Mouse (Mus musculus) layer of hippocampus, postnatal 36 days (tissue): ENCODE measurements at regions not wholly inside any gene's neighbourhood (a gene's known extent, or its start where the extent isn't known, plus 50 kb on each side); places are given as distances from the start of the nearest gene placed in this dataset.

Experiments used
- DNase-seq, 2 experiments: peaks; one replicate each; pipeline ENCODE4 v3.0.0; 2022

- no peak for DNase-seq
Measured at GRCm38 (mm10) chr3:144378524-144379225, 173.7 kb upstream of the Lmo4 start.

- no peak for DNase-seq
Measured at GRCm38 (mm10) chr3:144377626-144378523, 172.9 kb upstream of the Lmo4 start.

- no peak for DNase-seq
Measured at GRCm38 (mm10) chr3:144376463-144377402, 171.7 kb upstream of the Lmo4 start.

GRCm38 (mm10) chr3:144375725-144376412, 170.8 kb upstream of the Lmo4 start:
- no peak for DNase-seq

- DNase-seq, result no peak
Measured at GRCm38 (mm10) chr3:144368300-144368699, 163.3 kb upstream of the Lmo4 start.

- no peak for DNase-seq
Measured at GRCm38 (mm10) chr3:144367766-144368116, 162.7 kb upstream of the Lmo4 start.

GRCm38 (mm10) chr3:144366976-144367765, 162.2 kb upstream of the Lmo4 start:
- DNase-seq, result peak; percentile 21 to 26

- no peak for DNase-seq
Measured at GRCm38 (mm10) chr3:144365894-144366293, 160.9 kb upstream of the Lmo4 start.

GRCm38 (mm10) chr3:144362472-144362871, 157.5 kb upstream of the Lmo4 start:
- peak; percentile 22 to 29 for DNase-seq

GRCm38 (mm10) chr3:144361203-144361978, 156.4 kb upstream of the Lmo4 start:
- no peak for DNase-seq

- no peak for DNase-seq
Measured at GRCm38 (mm10) chr3:144356948-144357295, 151.9 kb upstream of the Lmo4 start.

GRCm38 (mm10) chr3:144356103-144356947, 151.3 kb upstream of the Lmo4 start:
- no peak for DNase-seq

- no peak for DNase-seq
Measured at GRCm38 (mm10) chr3:144352559-144352958, 147.5 kb upstream of the Lmo4 start.

GRCm38 (mm10) chr3:144348431-144348830, 143.4 kb upstream of the Lmo4 start:
- peak; percentile 17 to 19 for DNase-seq

GRCm38 (mm10) chr3:144335237-144335636, 130.2 kb upstream of the Lmo4 start:
- no peak for DNase-seq

GRCm38 (mm10) chr3:144334201-144334600, 129.2 kb upstream of the Lmo4 start:
- DNase-seq, result no peak

GRCm38 (mm10) chr3:144332353-144332752, 127.3 kb upstream of the Lmo4 start:
- DNase-seq, result no peak

- no peak for DNase-seq
Measured at GRCm38 (mm10) chr3:144329117-144329516, 124.1 kb upstream of the Lmo4 start.

GRCm38 (mm10) chr3:144327235-144327760, 122.3 kb upstream of the Lmo4 start:
- DNase-seq, result no peak
